Mouse (Mus musculus) forebrain, embryonic 14.5 days (tissue): Measurements from ENCODE around the gene Ano2. TPM values are rescaled to one million over a fixed set of nuclear protein-coding genes. Genes with fewer than 3 reads are reported as not detected.

ENCODE experiments used
- ATAC-seq: fragments of 200-750 bp; cut with Nextera tagmentation; 2 replicates; pipeline ENCODE4 v1.8.0; 2017; ENCODE audit warnings: mild to moderate bottlenecking, moderate library complexity
- DNase-seq: peaks from one replicate; pipeline ENCODE4 v3.0.0-alpha.2; 2015; ENCODE audit warnings: low spot score
- H3K27ac ChIP-seq: fragments of 300-500 bp; sonication (generic); 2 replicates; pipeline ENCODE4 v1.5.1; 2014; ENCODE audit warnings: low read depth, mild to moderate bottlenecking, control low read depth, low read length, moderate library complexity
- H3K27me3 ChIP-seq: fragments of 300-500 bp; sonication (generic); replicated peaks from 2 replicates; pipeline ENCODE4 v1.6.1; 2014; ENCODE audit warnings: low read length, control low read depth, mixed read lengths; ENCODE audit not compliant: control insufficient read depth, insufficient read depth
- H3K36me3 ChIP-seq: fragments of 300-500 bp; sonication (generic); 2 replicates; pipeline ENCODE4 v1.6.1; 2014; ENCODE audit warnings: low read length, control low read depth; ENCODE audit not compliant: control insufficient read depth, insufficient read depth
- H3K4me1 ChIP-seq: fragments of 300-500 bp; sonication (generic); 2 replicates; pipeline ENCODE4 v1.6.1; 2014; ENCODE audit warnings: antibody characterized with exemption, low read length, control low read depth; ENCODE audit not compliant: control insufficient read depth, insufficient read depth
- H3K4me2 ChIP-seq: fragments of 300-500 bp; sonication (generic); 2 replicates; pipeline ENCODE4 v1.6.1; 2014; ENCODE audit warnings: mild to moderate bottlenecking, control low read depth, low read length
- H3K4me3 ChIP-seq: fragments of 300-500 bp; sonication (generic); 2 replicates; pipeline ENCODE4 v1.5.1; 2014; ENCODE audit warnings: low read depth, low read length, control low read depth
- H3K9ac ChIP-seq: fragments of 300-500 bp; sonication (generic); 2 replicates; pipeline ENCODE4 v1.6.1; 2014; ENCODE audit warnings: mild to moderate bottlenecking, low read length, control low read depth, moderate library complexity
- H3K9me3 ChIP-seq: fragments of 300-500 bp; sonication (generic); replicated peaks from 2 replicates; pipeline ENCODE4 v1.6.1; 2016; ENCODE audit warnings: low read length, control low read depth, mixed read lengths; ENCODE audit not compliant: control insufficient read depth
- WGBS: fragments of 180-500 bp; shearing (Covaris S2); extraction: QIAGEN DNeasy Blood & Tissue Kit; methylation state at CpG from one replicate; pipeline ENCODE4 v1.1.7; 2014; 5-methylcytosine and 5-hydroxymethylcytosine counted together
- polyA plus RNA-seq: library from polyadenylated mRNA; unstranded; fragments of >200 nt; fragmentation: Nextera tagmentation; extraction: Ambion mirVana; gene quantifications from 2 replicates; pipeline ENCODE4 v1.2.1, GENCODE M21; 2014

Gene Ano2
- polyA plus RNA-seq, 1 experiment from 2014 or later: 0.10 TPM

GRCm38 (mm10) chr6:125729471-125729870 lies 39.3 kb downstream of the Ano2 start:
- Histone ChIP-seq H3K4me1 (no peaks in the 10 kb centered on the region), H3K4me3 (no peak overlapping the region), H3K27me3 (no peaks in the 10 kb centered on the region), H3K36me3 (no peaks in the 10 kb centered on the region), H3K9ac (no peak overlapping the region), H3K9me3 (no peaks in the 10 kb centered on the region), H3K27ac (no peak overlapping the region), H3K4me2 (no peak overlapping the region)
- ATAC-seq: no peak
- 87% methylated on average over 6 of the region's 6 CpGs for WGBS
- no peak for DNase-seq

GRCm38 (mm10) chr6:125729986-125730535 lies 39.8 kb downstream of the Ano2 start:
- H3K9me3 ChIP-seq: no peaks in the 10 kb centered on the region
- no peak for DNase-seq
- no peak overlapping the region for H3K4me2 ChIP-seq
- no peak overlapping the region for H3K27ac ChIP-seq
- no peaks in the 10 kb centered on the region for H3K27me3 ChIP-seq
- H3K4me1 ChIP-seq: no peaks in the 10 kb centered on the region
- WGBS: 79% methylated on average over 11 of the region's 11 CpGs
- no peak overlapping the region for H3K4me3 ChIP-seq
- H3K36me3 ChIP-seq: no peaks in the 10 kb centered on the region
- no peak overlapping the region for H3K9ac ChIP-seq
- no peak for ATAC-seq

GRCm38 (mm10) chr6:125737511-125738285 lies 47.5 kb downstream of the Ano2 start:
- no peak overlapping the region for H3K4me3 ChIP-seq
- no peaks in the 10 kb centered on the region for H3K27me3 ChIP-seq
- H3K9ac ChIP-seq: no peak overlapping the region
- peaks cover 5% of the 10 kb centered on the region; the same call in 1 of the 2 replicates for H3K4me1 ChIP-seq
- no peaks in the 10 kb centered on the region for H3K36me3 ChIP-seq
- DNase-seq (peak; percentile 68), ATAC-seq (no peak)
- no peaks in the 10 kb centered on the region for H3K9me3 ChIP-seq
- H3K4me2 ChIP-seq: no peak overlapping the region
- WGBS: 21% methylated on average over 11 of the region's 11 CpGs
- peak overlapping the region; percentile 30; the same call in 1 of the 2 replicates for H3K27ac ChIP-seq

GRCm38 (mm10) chr6:125743203-125744100 lies 53.2 kb downstream of the Ano2 start:
- Histone ChIP-seq H3K9me3 (no peaks in the 10 kb centered on the region), H3K27ac (no peak overlapping the region), H3K4me1 (no peaks in the 10 kb centered on the region), H3K4me3 (no peak overlapping the region), H3K9ac (no peak overlapping the region), H3K27me3 (no peaks in the 10 kb centered on the region), H3K4me2 (no peak overlapping the region), H3K36me3 (no peaks in the 10 kb centered on the region)
- ATAC-seq: no peak
- 95% methylated on average over 10 of the region's 10 CpGs for WGBS
- DNase-seq: no peak

GRCm38 (mm10) chr6:125747322-125747930 lies 57.2 kb downstream of the Ano2 start:
- H3K4me1 ChIP-seq: no peaks in the 10 kb centered on the region
- no peaks in the 10 kb centered on the region for H3K36me3 ChIP-seq
- no peak overlapping the region for H3K4me3 ChIP-seq
- no peaks in the 10 kb centered on the region for H3K27me3 ChIP-seq
- no peak for DNase-seq
- H3K27ac ChIP-seq: no peak overlapping the region
- no peak for ATAC-seq
- 79% methylated on average over 10 of the region's 10 CpGs for WGBS
- H3K4me2 ChIP-seq: no peak overlapping the region
- H3K9me3 ChIP-seq: no peaks in the 10 kb centered on the region
- H3K9ac ChIP-seq: no peak overlapping the region

- no peak for DNase-seq
Observed at GRCm38 (mm10) chr6:125748646-125749045, 58.4 kb downstream of the Ano2 start.

GRCm38 (mm10) chr6:125762851-125763519 lies 72.8 kb downstream of the Ano2 start:
- no peak overlapping the region for H3K4me2 ChIP-seq
- H3K4me1 ChIP-seq: no peaks in the 10 kb centered on the region
- no peak for ATAC-seq
- no peaks in the 10 kb centered on the region for H3K27me3 ChIP-seq
- H3K36me3 ChIP-seq: no peaks in the 10 kb centered on the region
- H3K4me3 ChIP-seq: no peak overlapping the region
- no peak overlapping the region for H3K27ac ChIP-seq
- no peak for DNase-seq
- WGBS: 77% methylated on average over 11 of the region's 11 CpGs
- H3K9me3 ChIP-seq: no peaks in the 10 kb centered on the region
- H3K9ac ChIP-seq: no peak overlapping the region

More at GRCm38 (mm10) chr6:125748646-125749045, 58.4 kb downstream of the Ano2 start:
- Histone ChIP-seq H3K9ac (no peak overlapping the region), H3K4me1 (no peaks in the 10 kb centered on the region), H3K36me3 (no peaks in the 10 kb centered on the region), H3K4me3 (no peak overlapping the region), H3K4me2 (no peak overlapping the region), H3K27me3 (no peaks in the 10 kb centered on the region), H3K27ac (no peak overlapping the region), H3K9me3 (no peaks in the 10 kb centered on the region)
- ATAC-seq: no peak
- WGBS: 75% methylated on average over 3 of the region's 3 CpGs

GRCm38 (mm10) chr6:125773256-125773655 lies 83.0 kb downstream of the Ano2 start:
- no peak overlapping the region for H3K9ac ChIP-seq
- no peak overlapping the region for H3K4me3 ChIP-seq
- no peaks in the 10 kb centered on the region for H3K27me3 ChIP-seq
- WGBS: 75% methylated on average over 5 of the region's 5 CpGs
- H3K9me3 ChIP-seq: no peaks in the 10 kb centered on the region
- H3K4me2 ChIP-seq: no peak overlapping the region
- H3K27ac ChIP-seq: no peak overlapping the region
- no peaks in the 10 kb centered on the region for H3K36me3 ChIP-seq
- no peak for DNase-seq
- no peaks in the 10 kb centered on the region for H3K4me1 ChIP-seq
- no peak for ATAC-seq
